ENCODE assay signal across 9 mouse cellular contexts in the genomic region with DNA sequence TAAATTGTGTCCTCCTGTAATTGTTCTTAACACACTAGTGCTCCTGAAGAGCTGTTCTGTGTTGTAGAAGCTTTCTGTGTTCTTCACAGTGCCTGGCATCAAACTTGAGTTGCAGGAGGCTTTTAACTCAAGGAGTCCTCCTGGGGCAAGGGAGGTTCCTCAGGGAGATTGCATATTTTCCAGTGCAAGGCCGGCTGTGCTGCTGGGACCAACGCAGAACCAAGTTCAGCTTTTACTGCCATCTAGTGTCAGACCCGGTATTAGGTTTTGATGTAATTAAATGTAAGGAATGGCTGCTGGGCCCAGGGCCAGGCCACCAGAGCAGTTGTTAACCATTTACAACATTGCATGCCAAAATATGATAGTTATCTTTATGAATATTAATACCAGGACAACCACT.
DNase-seq lines count a peak whose midpoint lies in the region; ATAC-seq and TF ChIP-seq lines count a peak whose summit lies in the region.
"Had no signal": no experiment of that assay in that cellular context is flagged by ENCODE, and none has a peak within 500 bp of the region (broad histone marks: within the 10 kb centered on the region; RNA-seq: fewer than 3 reads in every experiment).

No protein-coding gene starts in this region.

- H3K27ac ChIP-seq in gastrocnemius, adult 2 months = no peak overlapping the region
- no peak overlapping the region for H3K27ac ChIP-seq in heart, embryonic 16.5 days (ENCODE audit: low read length)
- no peak overlapping the region for H3K27ac ChIP-seq in lung, embryonic 15.5 days

- peak; percentile 55 for ATAC-seq in heart, embryonic 16.5 days (replicated peaks; ENCODE audit: extremely low read depth, insufficient read depth, low FRiP score)
- ATAC-seq in lung, embryonic 15.5 days (ENCODE audit: borderline replicate concordance, extremely low read depth, low FRiP score, low TSS enrichment) = peak; percentile 80; the same call in 1 of the 2 replicates

- under 1% methylated on average over 3 of the region's 3 CpGs for WGBS in heart, embryonic 16.5 days
- WGBS in large intestine, adult 2 months = 0% methylated on average over 3 of the region's 3 CpGs
- 0% methylated on average over 3 of the region's 3 CpGs for WGBS in lung, embryonic 15.5 days

- TF ChIP-seq CTCF in gastrocnemius, adult 2 months (IDR thresholded peaks at IDR 0.05) = peak; percentile 74

- H3K9me3 ChIP-seq in heart, embryonic 16.5 days (replicated peaks; ENCODE audit: control insufficient read depth, low read length) = no peaks in the 10 kb centered on the region
- no peaks in the 10 kb centered on the region for H3K9me3 ChIP-seq in lung, embryonic 15.5 days
- H3K9me3 ChIP-seq: megakaryocyte, embryonic 14.5 days had no signal

- H3K4me1 ChIP-seq in heart, embryonic 16.5 days (ENCODE audit: control insufficient read depth, insufficient read depth, low read length) = no peaks in the 10 kb centered on the region
- H3K4me1 ChIP-seq in lung, embryonic 15.5 days = peaks cover 13% of the 10 kb centered on the region; the same call in 1 of the 2 replicates

- no peak overlapping the region for H3K9ac ChIP-seq in heart, embryonic 16.5 days (ENCODE audit: low read length)
- H3K9ac ChIP-seq in lung, embryonic 15.5 days = no peak overlapping the region

- H3K27me3 ChIP-seq in heart, embryonic 16.5 days (ENCODE audit: control insufficient read depth, insufficient read depth, low read length) = no peaks in the 10 kb centered on the region; the same call in 1 of the 2 replicates
- no peaks in the 10 kb centered on the region for H3K27me3 ChIP-seq in lung, embryonic 15.5 days

- peak; percentile 28 for DNase-seq in gastrocnemius, adult 2 months
- DNase-seq in gastrocnemius, postnatal 25 days = no peak
- DNase-seq in R1 (ENCODE audit: low read depth, low spot score) = peak; percentile 62
- DNase-seq in cerebellum, postnatal 36 days = peak; percentile 45 to 61
- peak; percentile 64 for DNase-seq in large intestine, adult 2 months (ENCODE audit: low read depth, low spot score)
- peak; percentile 35 for DNase-seq in right cerebral cortex, postnatal 14 days

- H3K4me2 ChIP-seq in heart, embryonic 16.5 days (ENCODE audit: low read depth, low read length) = no peak overlapping the region
- no peak overlapping the region for H3K4me2 ChIP-seq in lung, embryonic 15.5 days

- H3K36me3 ChIP-seq in heart, embryonic 16.5 days (ENCODE audit: control insufficient read depth, insufficient read depth) = no peaks in the 10 kb centered on the region
- no peaks in the 10 kb centered on the region for H3K36me3 ChIP-seq in lung, embryonic 15.5 days

- intact Hi-C loops in gastrocnemius, adult 2 months (cut with DNase I) = loop anchor here (1.0 kb wide), 1 partner anchor 216 kb away; no protein-coding TSS in a partner anchor

- no peak overlapping the region for H3K4me3 ChIP-seq in gastrocnemius, adult 2 months
- H3K4me3 ChIP-seq in heart, embryonic 16.5 days (ENCODE audit: low read length) = no peak overlapping the region
- H3K4me3 ChIP-seq in lung, embryonic 15.5 days = no peak overlapping the region
- H3K4me3 ChIP-seq: megakaryocyte, embryonic 14.5 days had no signal
